ENCODE assay signal across 27 mouse cellular contexts in the genomic region with DNA sequence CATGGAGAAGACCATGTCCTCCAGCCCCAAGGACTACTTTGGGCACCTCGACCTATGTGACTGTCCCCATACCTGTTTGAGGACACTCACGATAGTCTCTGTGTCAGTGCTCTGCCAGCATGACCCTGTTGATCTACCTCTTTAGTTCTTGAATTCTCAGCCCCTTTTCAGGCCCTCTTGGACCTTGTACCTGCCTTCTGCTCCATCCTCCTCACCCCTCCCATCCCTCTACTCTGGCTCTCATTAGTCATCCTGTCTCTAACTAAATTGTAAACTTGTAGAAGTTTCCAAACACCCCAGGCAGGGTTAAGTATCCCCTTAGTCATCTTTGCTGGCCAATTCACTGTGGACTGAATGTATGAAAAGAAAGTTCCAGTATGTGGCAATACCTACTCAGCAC. TPM values are rescaled to one million over a fixed set of nuclear protein-coding genes. Genes with fewer than 3 reads are reported as not detected.
A peak's percentile ranks its signal among the peaks of the same experiment; 100 is the strongest.
DNase-seq lines count a peak whose midpoint lies in the region; ATAC-seq and TF ChIP-seq lines count a peak whose summit lies in the region.
"Had no signal": no experiment of that assay in that cellular context is flagged by ENCODE, and none has a peak within 500 bp of the region (broad histone marks: within the 10 kb centered on the region; RNA-seq: fewer than 3 reads in every experiment).

No protein-coding gene starts in this region.

- H3K4me2 ChIP-seq in intestine, embryonic 15.5 days (replicated peaks) = no peak overlapping the region
- no peak overlapping the region for H3K4me2 ChIP-seq in intestine, postnatal 0 days (replicated peaks; ENCODE audit: low read depth)
- no peak overlapping the region for H3K4me2 ChIP-seq in liver, embryonic 12.5 days
- H3K4me2 ChIP-seq: embryonic facial prominence, embryonic 12.5 days; forebrain, embryonic 12.5 days had no signal

- no peaks in the 10 kb centered on the region for H3K36me3 ChIP-seq in intestine, embryonic 15.5 days
- H3K36me3 ChIP-seq in intestine, postnatal 0 days (ENCODE audit: control insufficient read depth, insufficient read depth) = no peaks in the 10 kb centered on the region
- no peaks in the 10 kb centered on the region for H3K36me3 ChIP-seq in liver, embryonic 12.5 days
- H3K36me3 ChIP-seq: embryonic facial prominence, embryonic 10.5 days; embryonic facial prominence, embryonic 12.5 days; forebrain, embryonic 12.5 days; G1E had no signal

- H3K9me3 ChIP-seq in intestine, embryonic 15.5 days = no peaks in the 10 kb centered on the region
- no peaks in the 10 kb centered on the region for H3K9me3 ChIP-seq in intestine, postnatal 0 days (ENCODE audit: control insufficient read depth)
- no peaks in the 10 kb centered on the region for H3K9me3 ChIP-seq in liver, embryonic 12.5 days (replicated peaks)
- H3K9me3 ChIP-seq: embryonic facial prominence, embryonic 10.5 days; embryonic facial prominence, embryonic 12.5 days; forebrain, embryonic 12.5 days had no signal

- H3K4me1 ChIP-seq in intestine, embryonic 15.5 days (replicated peaks) = 0 out of 2 replicates have a peak, but pooled peaks cover 3% of the 10 kb centered on the region
- no peaks in the 10 kb centered on the region for H3K4me1 ChIP-seq in intestine, postnatal 0 days (replicated peaks; ENCODE audit: control insufficient read depth, insufficient read depth, low read length)
- H3K4me1 ChIP-seq in liver, embryonic 12.5 days = no peaks in the 10 kb centered on the region
- H3K4me1 ChIP-seq: embryonic facial prominence, embryonic 12.5 days had no signal

- 0 out of 2 replicates have a peak, but pooled peaks have one; percentile 3 for ATAC-seq in common myeloid progenitor, adult 5-6 weeks (replicated peaks; ENCODE audit: low read depth, poor library complexity, severe bottlenecking)
- ATAC-seq in intestine, embryonic 15.5 days = peak; percentile 53
- ATAC-seq in intestine, postnatal 0 days = peak; percentile 43; the same call in 1 of the 2 replicates
- no peak for ATAC-seq in liver, embryonic 12.5 days
- ATAC-seq: forebrain, embryonic 14.5 days; forebrain, embryonic 16.5 days; Patski had no signal

- H3K27me3 ChIP-seq in intestine, embryonic 15.5 days (replicated peaks) = no peaks in the 10 kb centered on the region
- H3K27me3 ChIP-seq in intestine, postnatal 0 days (replicated peaks; ENCODE audit: control insufficient read depth, insufficient read depth, low read length) = no peaks in the 10 kb centered on the region
- no peaks in the 10 kb centered on the region for H3K27me3 ChIP-seq in liver, embryonic 12.5 days (replicated peaks)
- H3K27me3 ChIP-seq: CH12.LX; embryonic facial prominence, embryonic 12.5 days; forebrain, embryonic 12.5 days had no signal

- TF ChIP-seq CTCF in intestine, postnatal 0 days (IDR thresholded peaks at IDR 0.05; ENCODE audit: low read depth) = no peak

- H3K27ac ChIP-seq in intestine, embryonic 15.5 days = no peak overlapping the region
- H3K27ac ChIP-seq in intestine, postnatal 0 days (ENCODE audit: low read depth, low read length) = no peak overlapping the region
- no peak overlapping the region for H3K27ac ChIP-seq in liver, embryonic 12.5 days
- H3K27ac ChIP-seq: embryonic facial prominence, embryonic 10.5 days; embryonic facial prominence, embryonic 12.5 days; forebrain, embryonic 12.5 days had no signal

- no peak overlapping the region for H3K9ac ChIP-seq in intestine, embryonic 15.5 days
- H3K9ac ChIP-seq in intestine, postnatal 0 days (ENCODE audit: low read depth, low read length) = no peak overlapping the region
- H3K9ac ChIP-seq in liver, embryonic 12.5 days = no peak overlapping the region
- H3K9ac ChIP-seq: embryonic facial prominence, embryonic 12.5 days; forebrain, embryonic 12.5 days had no signal

- DNase-seq in 416B (ENCODE audit: low read depth) = peak; percentile 81
- DNase-seq in embryo, embryonic 10.5 days (ENCODE audit: low spot score) = no peak
- DNase-seq in lung, postnatal 25 days (ENCODE audit: low spot score) = no peak
- DNase-seq: adrenal gland, adult 8-10 months; adrenal gland, postnatal 14 days; adrenal gland, postnatal 36 days; B cell, adult 2 months; cerebellum, adult 11-12 months; cerebellum, adult 2 months; cerebellum, adult 9-10 months; cerebellum, postnatal 10 days; cerebellum, postnatal 25 days had no signal

- no peak overlapping the region for H3K4me3 ChIP-seq in intestine, embryonic 15.5 days (replicated peaks)
- H3K4me3 ChIP-seq in intestine, postnatal 0 days (ENCODE audit: low read depth, low read length) = no peak overlapping the region
- no peak overlapping the region for H3K4me3 ChIP-seq in liver, embryonic 12.5 days
- H3K4me3 ChIP-seq: embryonic facial prominence, embryonic 10.5 days; embryonic facial prominence, embryonic 12.5 days; forebrain, embryonic 12.5 days had no signal

- 92% methylated on average over 2 of the region's 2 CpGs for WGBS in intestine, embryonic 15.5 days
- 52% methylated on average over 2 of the region's 2 CpGs for WGBS in intestine, postnatal 0 days
- WGBS in liver, embryonic 12.5 days (ENCODE audit: insufficient replicate concordance) = 40% methylated on average over 2 of the region's 2 CpGs

RNA-seq across cellular contexts. Expression of gene Tmem273, which starts 12.0 kb away (rescaled TPM):
- 2.3 and 5.5 TPM in 2 replicates for total RNA-seq in common myeloid progenitor, adult 5-6 weeks (2017)
- polyA plus RNA-seq in intestine, embryonic 15.5 days (2015; fragmentation: Nextera tagmentation; extraction: Ambion mirVana) = 1.3 and 2.0 TPM in 2 replicates
- 0.98 and 1.2 TPM in 2 replicates for polyA plus RNA-seq in intestine, postnatal 0 days (2015; fragmentation: Nextera tagmentation; extraction: Ambion mirVana)
- polyA plus RNA-seq in liver, embryonic 12.5 days (2016; fragmentation: Nextera tagmentation; extraction: Ambion mirVana) = 0.50 and 0.77 TPM in 2 replicates
- total RNA-seq: G1E had no signal
- polyA plus RNA-seq: G1E, Patski had no signal

RNA-seq across cellular contexts. Expression of gene Fam170b, which starts 36.0 kb away (rescaled TPM):
- not detected in 2 replicates for total RNA-seq in common myeloid progenitor, adult 5-6 weeks (2017)
- polyA plus RNA-seq in intestine, embryonic 15.5 days (2015; fragmentation: Nextera tagmentation; extraction: Ambion mirVana) = 0.06 and 0.11 TPM in 2 replicates
- polyA plus RNA-seq in intestine, postnatal 0 days (2015; fragmentation: Nextera tagmentation; extraction: Ambion mirVana) = not detected in 2 replicates
- not detected in 2 replicates for polyA plus RNA-seq in liver, embryonic 12.5 days (2016; fragmentation: Nextera tagmentation; extraction: Ambion mirVana)
- total RNA-seq: adrenal gland, postnatal 14 days; CH12.LX had no signal
- polyA plus RNA-seq: activated CD4-positive, CD25-positive, alpha-beta regulatory T cell, adult 4 months; CD4-positive, CD25-positive, alpha-beta regulatory T cell, adult 4 months; cerebellum, adult 2 months; embryonic facial prominence, embryonic 10.5 days; embryonic facial prominence, embryonic 12.5 days; embryonic facial prominence, embryonic 14.5 days; forebrain, embryonic 12.5 days; forebrain, embryonic 14.5 days; forebrain, embryonic 16.5 days; G1E; Patski had no signal

RNA-seq across cellular contexts. Expression of gene Vstm4, which starts 58.8 kb away (rescaled TPM):
- total RNA-seq in common myeloid progenitor, adult 5-6 weeks (2017) = not detected in 2 replicates
- 25.2 and 26.7 TPM in 2 replicates for polyA plus RNA-seq in intestine, embryonic 15.5 days (2015; fragmentation: Nextera tagmentation; extraction: Ambion mirVana)
- 13.1 and 13.5 TPM in 2 replicates for polyA plus RNA-seq in intestine, postnatal 0 days (2015; fragmentation: Nextera tagmentation; extraction: Ambion mirVana)
- polyA plus RNA-seq in liver, embryonic 12.5 days (2016; fragmentation: Nextera tagmentation; extraction: Ambion mirVana) = 3.9 and 4.4 TPM in 2 replicates
- total RNA-seq: CH12.LX had no signal
- polyA plus RNA-seq: CD4-positive, CD25-positive, alpha-beta regulatory T cell, adult 4 months; G1E; Patski had no signal
